Mouse (Mus musculus) heart, adult 10 weeks (tissue): Measurements from ENCODE around the gene Cryge. TPM values are rescaled to one million over a fixed set of nuclear protein-coding genes. Genes with fewer than 3 reads are reported as not detected.

ENCODE experiments used
- polyA plus RNA-seq: library from polyadenylated mRNA; stranded (reverse); fragments of 350-450 nt; fragmentation: Illumina TruSeq; extraction: RNeasy Lipid Tissue Mini Kit (QIAGEN cat#74804); gene quantifications from one replicate; pipeline ENCODE4 v1.2.3, GENCODE M21; 2014; ENCODE audit warnings: low read depth, low replicate concordance

Cryge gene
- not detected for polyA plus RNA-seq

GRCm38 (mm10) chr1:65050952-65051351 is at the start of gene Cryge:
Cryge (minus strand) TSS chr1:65051149.

GRCm38 (mm10) chr1:65082188-65082587 is 31.2 kb upstream of the Cryge start, which contains the start of gene Crygb:
Crygb (minus strand) TSS chr1:65082288.

GRCm38 (mm10) chr1:65073589-65073988 is 22.6 kb upstream of the Cryge start, which contains the start of gene Crygc:
Crygc (minus strand) TSS chr1:65073689.

GRCm38 (mm10) chr1:65063352-65063751 is 12.4 kb upstream of the Cryge start, which contains the start of gene Crygd:
Crygd (minus strand) TSS chr1:65063452.

GRCm38 (mm10) chr1:65032641-65033040 is 18.3 kb downstream of the Cryge start, which contains the start of gene Akr1cl:
Akr1cl (minus strand) TSS chr1:65032759.

Other genes with a start within 250 kb of the Cryge start
- 5.3 TPM for gene Plekhm3, start 94.3 kb downstream of the Cryge start, polyA plus RNA-seq
- not detected for gene Akr1cl, start 18.4 kb downstream of the Cryge start, polyA plus RNA-seq
- gene Crygd, start 12.3 kb upstream of the Cryge start, polyA plus RNA-seq = not detected
- not detected for gene Crygc, start 22.5 kb upstream of the Cryge start, polyA plus RNA-seq
- not detected for gene Crygb, start 31.1 kb upstream of the Cryge start, polyA plus RNA-seq
- gene Cryga, start 52.2 kb upstream of the Cryge start, polyA plus RNA-seq = not detected
- not detected for gene Gm28845, start 68.4 kb upstream of the Cryge start, polyA plus RNA-seq
- gene D630023F18Rik, start 72.1 kb upstream of the Cryge start, polyA plus RNA-seq = not detected
- gene Idh1, start 135.4 kb upstream of the Cryge start, polyA plus RNA-seq = 64.5 TPM
- gene Pikfyve, start 135.5 kb upstream of the Cryge start, polyA plus RNA-seq = 4.8 TPM
- not detected for gene Pth2r, start 230.9 kb upstream of the Cryge start, polyA plus RNA-seq